Mouse (Mus musculus) B cell, adult 67 days (primary cell): ENCODE measurements around the gene Mgarp. TPM values are rescaled to one million over a fixed set of nuclear protein-coding genes. Genes with fewer than 3 reads are reported as not detected.

Experiments used
- total RNA-seq, 2 experiments: library from RNA; stranded (reverse); gene quantifications; 4 replicates each; pipeline ENCODE4 v1.2.4; 2023

The Mgarp gene
- not detected for total RNA-seq

GRCm38 (mm10) chr3:51396219-51397068 lies at the start of gene Mgarp:
Mgarp (minus strand) TSS chr3:51396738.

GRCm38 (mm10) chr3:51415098-51416072 lies 18.8 kb upstream of the Mgarp start, which contains the start of gene Naa15:
Naa15 (plus strand) TSS chr3:51415148.

GRCm38 (mm10) chr3:51408561-51409183 lies 12.1 kb upstream of the Mgarp start, which contains the start of gene Ndufc1:
Ndufc1 (minus strand) TSS chr3:51408988.

GRCm38 (mm10) chr3:51340552-51341267 lies 55.8 kb downstream of the Mgarp start, which contains the start of gene Elf2:
Elf2 (minus strand) TSS chr3:51340663.

Other genes with a start within 250 kb of the Mgarp start
- gene Noct, start 172.3 kb downstream of the Mgarp start, total RNA-seq, result 1 to 10 TPM; 2.1 to 2.6 TPM
- 100 to 1,000 TPM; 128 to 130 TPM for gene Elf2, start 56.1 kb downstream of the Mgarp start, total RNA-seq
- gene Ndufc1, start 12.2 kb upstream of the Mgarp start, total RNA-seq, result 10 to 100 TPM; 62.9 to 79.5 TPM
- 100 to 1,000 TPM; 103 to 119 TPM for gene Naa15, start 18.4 kb upstream of the Mgarp start, total RNA-seq
- gene Rab33b, start 87.2 kb upstream of the Mgarp start, total RNA-seq, result 10 to 100 TPM; 28.6 to 34.9 TPM
- gene Setd7, start 164.1 kb upstream of the Mgarp start, total RNA-seq, result 10 to 100 TPM; 40.0 to 43.7 TPM